In genomic region chr1:131335604-131336003, GRCm38 (mm10) we compare ENCODE assay signal across 9 mouse cellular contexts. TPM values are rescaled to one million over a fixed set of nuclear protein-coding genes. Genes with fewer than 3 reads are reported as not detected.
DNase-seq lines count a peak whose midpoint lies in the region; ATAC-seq lines count a peak whose summit lies in the region.
"Had no signal": no experiment of that assay in that cellular context is flagged by ENCODE, and none has a peak within 500 bp of the region (broad histone marks: within the 10 kb centered on the region; RNA-seq: fewer than 3 reads in every experiment).

No protein-coding gene starts in this region.

- H3K9ac ChIP-seq in kidney, embryonic 16.5 days (replicated peaks; ENCODE audit: low read length): no peak overlapping the region
- H3K9ac ChIP-seq in kidney, embryonic 15.5 days: no peak overlapping the region

- H3K4me2 ChIP-seq in kidney, embryonic 16.5 days (replicated peaks; ENCODE audit: low read depth, low read length): no peak overlapping the region
- H3K4me2 ChIP-seq in kidney, embryonic 15.5 days: no peak overlapping the region

- H3K27ac ChIP-seq in kidney, embryonic 16.5 days (ENCODE audit: low read length): no peak overlapping the region
- peak overlapping the region; percentile 51; the same call in 1 of the 2 replicates for H3K27ac ChIP-seq in kidney, embryonic 15.5 days
- H3K27ac ChIP-seq: kidney, postnatal 0 days had no signal

- peaks cover 3% of the 10 kb centered on the region; the same call in 1 of the 2 replicates for H3K4me1 ChIP-seq in kidney, embryonic 16.5 days (ENCODE audit: insufficient read depth, low read length)
- H3K4me1 ChIP-seq in kidney, embryonic 15.5 days: peaks cover 3% of the 10 kb centered on the region; the same call in 1 of the 2 replicates

- peak; percentile 26 to 28 for DNase-seq in kidney, adult 8-10 months
- peak; percentile 58 for DNase-seq in adrenal gland, adult 2 months
- no peak for DNase-seq in gastrocnemius, adult 8-10 months (ENCODE audit: low spot score in 2 of 2)
- DNase-seq: thymus, adult 2 months had no signal

- H3K36me3 ChIP-seq in kidney, embryonic 16.5 days (ENCODE audit: insufficient read depth, low read length): peaks cover 20% of the 10 kb centered on the region; the same call in 1 of the 2 replicates
- peaks cover 34% of the 10 kb centered on the region for H3K36me3 ChIP-seq in kidney, embryonic 15.5 days

- ATAC-seq in kidney, embryonic 16.5 days (ENCODE audit: low FRiP score, low TSS enrichment): no peak
- ATAC-seq in cerebellum, adult (ENCODE audit: insufficient number of reproducible peaks, low FRiP score, low TSS enrichment): peak; percentile 86
- no peak for ATAC-seq in kidney, embryonic 15.5 days (replicated peaks; ENCODE audit: low FRiP score)
- ATAC-seq in erythroid progenitor cell, adult 5-6 weeks (replicated peaks; ENCODE audit: low FRiP score, poor library complexity, severe bottlenecking): no peak

- WGBS in kidney, embryonic 16.5 days: 46% methylated on average over 3 of the region's 3 CpGs
- 56% methylated on average over 3 of the region's 3 CpGs for WGBS in kidney, embryonic 15.5 days

- no peaks in the 10 kb centered on the region for H3K9me3 ChIP-seq in kidney, embryonic 16.5 days (ENCODE audit: low read length)
- H3K9me3 ChIP-seq in kidney, embryonic 15.5 days (replicated peaks): no peaks in the 10 kb centered on the region

- H3K4me3 ChIP-seq in kidney, embryonic 16.5 days (ENCODE audit: low read length): no peak overlapping the region
- no peak overlapping the region for H3K4me3 ChIP-seq in kidney, embryonic 15.5 days (replicated peaks)

- H3K27me3 ChIP-seq in kidney, embryonic 16.5 days (ENCODE audit: insufficient read depth, low read length): no peaks in the 10 kb centered on the region
- no peaks in the 10 kb centered on the region for H3K27me3 ChIP-seq in kidney, embryonic 15.5 days

RNA-seq across cellular contexts. Expression of gene Ikbke, which starts 56.2 kb away (rescaled TPM):
- 4.8 and 5.5 TPM in 2 replicates for polyA plus RNA-seq in kidney, embryonic 16.5 days (2015; fragmentation: Nextera tagmentation; extraction: Ambion mirVana)
- total RNA-seq in adrenal gland, adult 2 months (2021): 10 to 100 TPM; 10.7 to 14.1 TPM
- polyA plus RNA-seq in adrenal gland, adult 2 months (2012; rRNA removed): 11.1 and 15.2 TPM in 2 replicates
- 3.2 and 4.0 TPM in 2 replicates for polyA plus RNA-seq in kidney, embryonic 15.5 days (2015; fragmentation: Nextera tagmentation; extraction: Ambion mirVana)
- 2.5 and 18.4 TPM in 2 replicates for total RNA-seq in erythroid progenitor cell, adult 5-6 weeks (2015; ENCODE audit: low replicate concordance)
- 4.8 and 6.7 TPM in 2 replicates for total RNA-seq in erythroid progenitor cell, adult 5-6 weeks (2017; ENCODE audit: low replicate concordance)
- 1 to 10 TPM in 1 of 4 experiments, under 1 TPM in 2, not detected in 1; 0.41 to 1.4 (median 0.70) TPM for total RNA-seq in gastrocnemius, adult 8-10 months (2022)

Comparison
In these comparisons a context has a peak if more than half of its experiments do, and no peak if none do; other contexts are left out.
1. DNase-seq: peak in kidney, adult 8-10 months (2 of 2) and adrenal gland, adult 2 months (single experiment); none in gastrocnemius, adult 8-10 months (0 of 2).